ENCODE assay signal across 11 mouse cellular contexts in genomic region chr1:92909068-92909467, GRCm38 (mm10). TPM values are rescaled to one million over a fixed set of nuclear protein-coding genes. Genes with fewer than 3 reads are reported as not detected.
A peak's percentile ranks its signal among the peaks of the same experiment; 100 is the strongest.
DNase-seq lines count a peak whose midpoint lies in the region; ATAC-seq lines count a peak whose summit lies in the region.
"Had no signal": no experiment of that assay in that cellular context is flagged by ENCODE, and none has a peak within 500 bp of the region (broad histone marks: within the 10 kb centered on the region; RNA-seq: fewer than 3 reads in every experiment).

No protein-coding gene starts in this region.

- no peak overlapping the region for H3K9ac ChIP-seq in midbrain, embryonic 16.5 days (ENCODE audit: low read depth, low read length)
- no peak overlapping the region for H3K9ac ChIP-seq in intestine, embryonic 15.5 days

- H3K4me2 ChIP-seq in midbrain, embryonic 16.5 days (ENCODE audit: low read length) = no peak overlapping the region
- H3K4me2 ChIP-seq in intestine, embryonic 15.5 days (replicated peaks) = no peak overlapping the region

- H3K4me3 ChIP-seq in midbrain, embryonic 10.5 days = no peak overlapping the region
- H3K4me3 ChIP-seq in midbrain, embryonic 16.5 days (ENCODE audit: low read depth, low read length) = no peak overlapping the region
- H3K4me3 ChIP-seq in intestine, embryonic 15.5 days (replicated peaks) = no peak overlapping the region

- 75% methylated on average over 4 of the region's 4 CpGs for WGBS in midbrain, embryonic 10.5 days
- WGBS in midbrain, embryonic 16.5 days = 65% methylated on average over 4 of the region's 4 CpGs
- 62% methylated on average over 4 of the region's 4 CpGs for WGBS in intestine, embryonic 15.5 days

- H3K4me1 ChIP-seq in midbrain, embryonic 10.5 days = peaks cover 55% of the 10 kb centered on the region
- H3K4me1 ChIP-seq in midbrain, embryonic 16.5 days (ENCODE audit: control insufficient read depth, insufficient read depth, low read length) = peaks cover 35% of the 10 kb centered on the region
- H3K4me1 ChIP-seq in intestine, embryonic 15.5 days (replicated peaks) = peaks cover 32% of the 10 kb centered on the region

- H3K9me3 ChIP-seq in midbrain, embryonic 10.5 days (replicated peaks) = no peaks in the 10 kb centered on the region
- no peaks in the 10 kb centered on the region for H3K9me3 ChIP-seq in midbrain, embryonic 16.5 days (replicated peaks; ENCODE audit: control insufficient read depth, low read length, poor library complexity, severe bottlenecking)
- no peaks in the 10 kb centered on the region for H3K9me3 ChIP-seq in intestine, embryonic 15.5 days
- H3K9me3 ChIP-seq: heart, embryonic 12.5 days; limb, embryonic 15.5 days had no signal

- peaks cover 24% of the 10 kb centered on the region for H3K27me3 ChIP-seq in midbrain, embryonic 10.5 days (ENCODE audit: low read depth, poor library complexity, severe bottlenecking)
- H3K27me3 ChIP-seq in midbrain, embryonic 16.5 days (ENCODE audit: control insufficient read depth, insufficient read depth, low read depth, low read length) = no peaks in the 10 kb centered on the region
- H3K27me3 ChIP-seq in intestine, embryonic 15.5 days (replicated peaks) = no peaks in the 10 kb centered on the region
- H3K27me3 ChIP-seq: limb, embryonic 15.5 days had no signal

- no peak overlapping the region for H3K27ac ChIP-seq in midbrain, embryonic 10.5 days (replicated peaks)
- H3K27ac ChIP-seq in midbrain, embryonic 16.5 days (ENCODE audit: low read length) = no peak overlapping the region
- H3K27ac ChIP-seq in intestine, embryonic 15.5 days = no peak overlapping the region
- H3K27ac ChIP-seq: limb, embryonic 15.5 days had no signal

- peak; percentile 89 for DNase-seq in heart, adult 11 months
- no peak for DNase-seq in heart, postnatal 4 days
- peak; percentile 43 for DNase-seq in midbrain, embryonic 10.5 days (ENCODE audit: low spot score)
- DNase-seq in embryo, embryonic 10 days (ENCODE audit: low spot score) = peak; percentile 30
- peak; percentile 75 for DNase-seq in thymus, postnatal 0 days (ENCODE audit: low spot score)
- no peak for DNase-seq in layer of hippocampus, adult 8-10 months (ENCODE audit: low spot score in 2 of 2)

- peaks cover 6% of the 10 kb centered on the region for H3K36me3 ChIP-seq in midbrain, embryonic 10.5 days
- no peaks in the 10 kb centered on the region for H3K36me3 ChIP-seq in midbrain, embryonic 16.5 days (ENCODE audit: control insufficient read depth, insufficient read depth, low read length)
- H3K36me3 ChIP-seq in intestine, embryonic 15.5 days = no peaks in the 10 kb centered on the region
- H3K36me3 ChIP-seq: limb, embryonic 15.5 days had no signal

- no peak for ATAC-seq in midbrain, embryonic 16.5 days
- ATAC-seq in intestine, embryonic 15.5 days = no peak

RNA-seq across cellular contexts. Expression of gene Rnpepl1, which starts 1.5 kb away (rescaled TPM):
- 10 to 100 TPM; 73.8 to 74.1 TPM for total RNA-seq in heart, postnatal 4 days (2021)
- polyA plus RNA-seq in midbrain, embryonic 10.5 days (2016; fragmentation: Nextera tagmentation; extraction: Ambion mirVana) = 20.1 and 22.9 TPM in 2 replicates
- 26.5 and 28.4 TPM in 2 replicates for polyA plus RNA-seq in midbrain, embryonic 16.5 days (2015; fragmentation: Nextera tagmentation; extraction: Ambion mirVana)
- 53.9 and 56.2 TPM in 2 replicates for polyA plus RNA-seq in thymus, postnatal 0 days (2015; fragmentation: Nextera tagmentation; extraction: Ambion mirVana)
- 10 to 100 TPM; 38.0 to 46.2 (median 44.3) TPM for total RNA-seq in layer of hippocampus, adult 8-10 months (2022)
- 40.6 and 56.1 TPM in 2 replicates for polyA plus RNA-seq in intestine, embryonic 15.5 days (2015; fragmentation: Nextera tagmentation; extraction: Ambion mirVana)

RNA-seq across cellular contexts. Expression of gene Dusp28, which starts 2.3 kb away (rescaled TPM):
- total RNA-seq in heart, postnatal 4 days (2021) = 10 to 100 TPM in 1 of 2 experiments, 1 to 10 TPM in 1; 9.3 to 10.6 TPM
- 14.0 and 14.7 TPM in 2 replicates for polyA plus RNA-seq in midbrain, embryonic 10.5 days (2016; fragmentation: Nextera tagmentation; extraction: Ambion mirVana)
- 16.6 and 17.5 TPM in 2 replicates for polyA plus RNA-seq in midbrain, embryonic 16.5 days (2015; fragmentation: Nextera tagmentation; extraction: Ambion mirVana)
- polyA plus RNA-seq in thymus, postnatal 0 days (2015; fragmentation: Nextera tagmentation; extraction: Ambion mirVana) = 38.1 and 39.6 TPM in 2 replicates
- total RNA-seq in layer of hippocampus, adult 8-10 months (2022) = 10 to 100 TPM; 13.9 to 16.5 (median 15.6) TPM
- polyA plus RNA-seq in intestine, embryonic 15.5 days (2015; fragmentation: Nextera tagmentation; extraction: Ambion mirVana) = 14.1 and 14.7 TPM in 2 replicates

RNA-seq across cellular contexts. Expression of gene Ankmy1, which starts 6.4 kb away (rescaled TPM):
- total RNA-seq in heart, postnatal 4 days (2021) = under 1 TPM in 1 of 2 experiments, not detected in 1; 0.14 TPM
- 0.30 and 0.35 TPM in 2 replicates for polyA plus RNA-seq in midbrain, embryonic 10.5 days (2016; fragmentation: Nextera tagmentation; extraction: Ambion mirVana)
- 0.63 and 0.82 TPM in 2 replicates for polyA plus RNA-seq in midbrain, embryonic 16.5 days (2015; fragmentation: Nextera tagmentation; extraction: Ambion mirVana)
- polyA plus RNA-seq in thymus, postnatal 0 days (2015; fragmentation: Nextera tagmentation; extraction: Ambion mirVana) = 1.9 and 2.1 TPM in 2 replicates
- under 1 TPM; 0.31 to 0.37 (median 0.36) TPM for total RNA-seq in layer of hippocampus, adult 8-10 months (2022)
- 0.16 and 0.34 TPM in 2 replicates for polyA plus RNA-seq in intestine, embryonic 15.5 days (2015; fragmentation: Nextera tagmentation; extraction: Ambion mirVana)
- total RNA-seq: common myeloid progenitor, adult 5-6 weeks had no signal

RNA-seq across cellular contexts. Expression of gene Capn10, which starts 25.1 kb away (rescaled TPM):
- total RNA-seq in heart, postnatal 4 days (2021) = 10 to 100 TPM; 10.2 to 14.0 TPM
- polyA plus RNA-seq in midbrain, embryonic 10.5 days (2016; fragmentation: Nextera tagmentation; extraction: Ambion mirVana) = 43.1 and 50.8 TPM in 2 replicates
- 62.3 and 65.1 TPM in 2 replicates for polyA plus RNA-seq in midbrain, embryonic 16.5 days (2015; fragmentation: Nextera tagmentation; extraction: Ambion mirVana)
- 17.9 and 18.7 TPM in 2 replicates for polyA plus RNA-seq in thymus, postnatal 0 days (2015; fragmentation: Nextera tagmentation; extraction: Ambion mirVana)
- 10 to 100 TPM; 39.9 to 46.3 (median 43.1) TPM for total RNA-seq in layer of hippocampus, adult 8-10 months (2022)
- 28.2 and 34.4 TPM in 2 replicates for polyA plus RNA-seq in intestine, embryonic 15.5 days (2015; fragmentation: Nextera tagmentation; extraction: Ambion mirVana)

RNA-seq across cellular contexts. Expression of gene Gpr35, which starts 41.6 kb away (rescaled TPM):
- total RNA-seq in heart, postnatal 4 days (2021) = under 1 TPM; 0.38 to 0.59 TPM
- 0.36 and 0.39 TPM in 2 replicates for polyA plus RNA-seq in midbrain, embryonic 10.5 days (2016; fragmentation: Nextera tagmentation; extraction: Ambion mirVana)
- polyA plus RNA-seq in midbrain, embryonic 16.5 days (2015; fragmentation: Nextera tagmentation; extraction: Ambion mirVana) = 0.18 and 0.52 TPM in 2 replicates
- 0.75 and 1.1 TPM in 2 replicates for polyA plus RNA-seq in thymus, postnatal 0 days (2015; fragmentation: Nextera tagmentation; extraction: Ambion mirVana)
- total RNA-seq in layer of hippocampus, adult 8-10 months (2022) = under 1 TPM in 3 of 4 experiments, not detected in 1; 0.39 to 0.61 (median 0.51) TPM
- 8.9 and 9.1 TPM in 2 replicates for polyA plus RNA-seq in intestine, embryonic 15.5 days (2015; fragmentation: Nextera tagmentation; extraction: Ambion mirVana)

Comparison
In these comparisons a context has a peak if more than half of its experiments do, and no peak if none do; other contexts are left out.
1. DNase-seq: peak in heart, adult 11 months (single experiment), midbrain, embryonic 10.5 days (single experiment), embryo, embryonic 10 days (single experiment) and thymus, postnatal 0 days (single experiment); none in heart, postnatal 4 days (single experiment) and layer of hippocampus, adult 8-10 months (0 of 2).